Mouse (Mus musculus) MN1 (cell line): ENCODE data around the gene Slc5a5.
A peak's percentile ranks its signal among the peaks of the same experiment; 100 is the strongest.

Experiments
- DNase-seq: peaks from one replicate; pipeline ENCODE4 v3.0.0-alpha.2; 2016; ENCODE audit warnings: low spot score

Gene Slc5a5

GRCm38 (mm10) chr8:70880126-70880525, 12.4 kb downstream of the Slc5a5 start:
- peak; percentile 70 for DNase-seq

GRCm38 (mm10) chr8:70879500-70879899, 13.1 kb downstream of the Slc5a5 start:
- DNase-seq = no peak

GRCm38 (mm10) chr8:70878178-70878577, 14.4 kb downstream of the Slc5a5 start:
- DNase-seq = peak; percentile 69

GRCm38 (mm10) chr8:70876382-70876781, 16.2 kb downstream of the Slc5a5 start:
- DNase-seq = no peak

GRCm38 (mm10) chr8:70874441-70874840, 18.1 kb downstream of the Slc5a5 start:
- no peak for DNase-seq

- peak; percentile 97 for DNase-seq
Measured at GRCm38 (mm10) chr8:70873364-70873985, 19.1 kb downstream of the Slc5a5 start, which contains the start of gene Ccdc124. Gene Ccdc124 (minus strand): TSS chr8:70873935.

- DNase-seq = peak; percentile 53
Measured at GRCm38 (mm10) chr8:70872643-70873363, 19.8 kb downstream of the Slc5a5 start.

GRCm38 (mm10) chr8:70871195-70871807, 21.3 kb downstream of the Slc5a5 start:
- DNase-seq = no peak

GRCm38 (mm10) chr8:70869601-70870041, 22.9 kb downstream of the Slc5a5 start:
- DNase-seq = peak; percentile 85

GRCm38 (mm10) chr8:70869199-70869571, 23.4 kb downstream of the Slc5a5 start:
- no peak for DNase-seq

GRCm38 (mm10) chr8:70868559-70869198, 23.9 kb downstream of the Slc5a5 start:
- no peak for DNase-seq

- DNase-seq = no peak
Measured at GRCm38 (mm10) chr8:70866566-70866965, 26.0 kb downstream of the Slc5a5 start.

- DNase-seq = no peak
Measured at GRCm38 (mm10) chr8:70866001-70866520, 26.5 kb downstream of the Slc5a5 start.

- peak; percentile 100 for DNase-seq
Measured at GRCm38 (mm10) chr8:70865350-70866000, 27.1 kb downstream of the Slc5a5 start.

- DNase-seq = no peak
Measured at GRCm38 (mm10) chr8:70864712-70865221, 27.8 kb downstream of the Slc5a5 start.

- peak; percentile 48 for DNase-seq
Measured at GRCm38 (mm10) chr8:70863956-70864711, 28.4 kb downstream of the Slc5a5 start.

GRCm38 (mm10) chr8:70862824-70863641, 29.5 kb downstream of the Slc5a5 start, which contains the start of gene Kcnn1:
Gene Kcnn1 (minus strand): TSS chr8:70863258.
- DNase-seq = peak; percentile 67

- peak; percentile 44 for DNase-seq
Measured at GRCm38 (mm10) chr8:70857516-70857915, 35.0 kb downstream of the Slc5a5 start.

- peak; percentile 58 for DNase-seq
Measured at GRCm38 (mm10) chr8:70856541-70857197, 35.9 kb downstream of the Slc5a5 start.
